Mouse (Mus musculus) intestine, postnatal 0 days (tissue): ENCODE results near the gene Pold2. TPM values are rescaled to one million over a fixed set of nuclear protein-coding genes. Genes with fewer than 3 reads are reported as not detected.

Experiments used
- ATAC-seq: fragments of 200-750 bp; cut with Nextera tagmentation; 2 replicates; pipeline ENCODE4 v1.8.0; 2017; ENCODE audit warnings: mild to moderate bottlenecking, moderate TSS enrichment, moderate library complexity
- H3K27ac ChIP-seq: fragments of 300-500 bp; sonication (generic); 2 replicates; pipeline ENCODE4 v1.5.1; 2014; ENCODE audit warnings: mild to moderate bottlenecking, low read depth, low read length, moderate library complexity
- H3K27me3 ChIP-seq: fragments of 300-500 bp; sonication (generic); replicated peaks from 2 replicates; pipeline ENCODE4 v1.6.1; 2014; ENCODE audit warnings: low read length, mixed read lengths; ENCODE audit not compliant: control insufficient read depth, insufficient read depth
- H3K36me3 ChIP-seq: fragments of 300-500 bp; sonication (generic); 2 replicates; pipeline ENCODE4 v1.6.1; 2014; ENCODE audit warnings: mild to moderate bottlenecking, moderate library complexity; ENCODE audit not compliant: control insufficient read depth, insufficient read depth
- H3K4me1 ChIP-seq: fragments of 300-500 bp; sonication (generic); replicated peaks from 2 replicates; pipeline ENCODE4 v1.6.1; 2014; ENCODE audit warnings: antibody characterized with exemption, low read length, mixed read lengths; ENCODE audit not compliant: control insufficient read depth, insufficient read depth
- H3K4me2 ChIP-seq: fragments of 300-500 bp; sonication (generic); replicated peaks from 2 replicates; pipeline ENCODE4 v1.6.1; 2014; ENCODE audit warnings: low read depth, mild to moderate bottlenecking, moderate library complexity
- H3K4me3 ChIP-seq: fragments of 300-500 bp; sonication (generic); 2 replicates; pipeline ENCODE4 v1.5.1; 2014; ENCODE audit warnings: low read depth, low read length
- H3K9ac ChIP-seq: fragments of 300-500 bp; sonication (generic); 2 replicates; pipeline ENCODE4 v1.6.1; 2014; ENCODE audit warnings: mild to moderate bottlenecking, low read depth, low read length
- H3K9me3 ChIP-seq: fragments of 300-500 bp; sonication (generic); 2 replicates; pipeline ENCODE4 v1.6.1; 2016; ENCODE audit warnings: mixed run types; ENCODE audit not compliant: control insufficient read depth
- CTCF ChIP-seq: sonication (generic); IDR thresholded peaks from 2 replicates; pipeline ENCODE4 v1.5.1; 2016; ENCODE audit warnings: low read depth, mild to moderate bottlenecking, control low read depth, antibody characterized with exemption, moderate library complexity
- WGBS: fragments of 180-500 bp; shearing (Covaris S2); extraction: QIAGEN DNeasy Blood & Tissue Kit; methylation state at CpG from one replicate; pipeline ENCODE4 v1.1.7; 2014; 5-methylcytosine and 5-hydroxymethylcytosine counted together
- polyA plus RNA-seq: library from polyadenylated mRNA; unstranded; fragments of >200 nt; fragmentation: Nextera tagmentation; extraction: Ambion mirVana; gene quantifications from 2 replicates; pipeline ENCODE4 v1.2.1, GENCODE M21; 2015

Pold2 gene
- polyA plus RNA-seq, 1 experiment from 2014 or later = 32.7 TPM

- Histone ChIP-seq H3K27me3 (no peaks in the 10 kb centered on the region), H3K4me3 (no peak overlapping the region), H3K36me3 (peaks cover 44% of the 10 kb centered on the region), H3K4me2 (no peak overlapping the region), H3K9me3 (no peaks in the 10 kb centered on the region), H3K27ac (no peak overlapping the region), H3K9ac (no peak overlapping the region), H3K4me1 (no peaks in the 10 kb centered on the region)
- 93% methylated on average over 16 of the region's 16 CpGs for WGBS
- TF ChIP-seq CTCF = no peak
- no peak for ATAC-seq
These were observed 8.8 kb downstream of the Pold2 start for GRCm38 (mm10) chr11:5869331-5869730.

- H3K27me3 ChIP-seq = no peaks in the 10 kb centered on the region
- H3K9ac ChIP-seq = no peak overlapping the region
- H3K9me3 ChIP-seq = no peaks in the 10 kb centered on the region
- 93% methylated on average over 12 of the region's 12 CpGs for WGBS
- H3K36me3 ChIP-seq = peaks cover 34% of the 10 kb centered on the region
- H3K27ac ChIP-seq = no peak overlapping the region
- no peak overlapping the region for H3K4me2 ChIP-seq
- no peak overlapping the region for H3K4me3 ChIP-seq
- no peak for TF ChIP-seq CTCF
- no peak for ATAC-seq
- H3K4me1 ChIP-seq = no peaks in the 10 kb centered on the region
These were observed 9.8 kb downstream of the Pold2 start for GRCm38 (mm10) chr11:5868324-5868723.

DNA sequence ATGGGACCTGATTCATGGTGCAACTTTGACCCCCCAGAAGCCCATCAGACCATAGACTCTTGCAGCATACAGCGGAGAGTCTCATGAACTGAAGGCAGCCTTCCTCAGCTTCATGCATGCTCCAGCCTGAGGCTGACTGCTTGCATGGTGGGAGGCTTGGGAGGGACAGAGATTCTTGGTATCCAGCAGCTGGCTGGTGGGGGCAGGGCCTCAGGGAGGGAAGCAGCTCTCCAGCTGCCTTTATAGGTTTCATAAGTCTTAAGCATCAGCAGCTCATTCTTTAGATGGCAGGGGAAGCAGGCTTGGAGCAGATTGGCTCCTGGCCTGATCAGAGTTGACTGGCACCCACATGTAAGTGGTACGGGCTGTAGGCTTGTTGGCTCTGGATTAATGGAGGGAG is 10.9 kb downstream of the Pold2 start:
- no peak overlapping the region for H3K4me3 ChIP-seq
- no peak overlapping the region for H3K4me2 ChIP-seq
- H3K27ac ChIP-seq = no peak overlapping the region
- 91% methylated on average over 2 of the region's 2 CpGs for WGBS
- H3K4me1 ChIP-seq = no peaks in the 10 kb centered on the region
- peaks cover 23% of the 10 kb centered on the region for H3K36me3 ChIP-seq
- no peak overlapping the region for H3K9ac ChIP-seq
- no peaks in the 10 kb centered on the region for H3K9me3 ChIP-seq
- ATAC-seq = no peak
- no peak for TF ChIP-seq CTCF
- H3K27me3 ChIP-seq = peaks cover 8% of the 10 kb centered on the region; the same call in 1 of the 2 replicates

DNA sequence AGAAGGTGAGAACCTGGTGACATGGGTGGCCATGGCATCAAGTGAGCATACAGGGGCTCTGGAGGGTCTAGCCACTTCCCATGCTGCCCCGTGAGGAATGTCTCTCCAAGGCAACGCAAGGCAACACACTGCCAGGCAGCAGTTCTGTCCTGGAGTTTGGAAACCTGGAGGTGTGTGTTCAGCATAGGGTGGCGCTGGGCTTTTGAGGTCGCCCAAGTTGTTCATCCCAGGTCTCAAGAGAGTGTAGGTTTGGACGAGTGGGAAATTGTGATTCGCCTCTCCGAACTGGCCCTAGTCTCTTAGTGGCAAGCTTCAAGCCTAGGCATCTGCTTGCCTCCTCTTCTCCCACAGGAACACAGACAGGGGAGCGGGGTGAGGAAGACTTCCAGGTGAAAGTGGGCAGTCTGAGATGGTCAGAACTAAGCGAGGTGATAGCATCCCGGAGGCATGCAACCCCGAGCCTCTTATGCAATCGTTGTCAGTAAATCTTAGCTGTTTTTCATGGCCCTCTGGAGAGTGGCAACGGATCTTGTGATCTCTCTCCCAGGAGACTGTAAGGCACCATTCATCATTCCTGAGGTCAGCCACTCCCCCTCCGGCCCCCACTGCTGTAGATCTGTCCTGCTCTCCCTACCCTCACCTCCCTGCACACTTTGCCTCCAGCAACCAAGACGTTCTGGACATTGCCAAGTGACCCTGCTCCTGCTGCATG is 15.5 kb downstream of the Pold2 start:
- Histone ChIP-seq H3K9ac (peak overlapping the region; percentile 40; the same call in 1 of the 2 replicates), H3K4me3 (peak overlapping the region; percentile 46), H3K4me1 (no peaks in the 10 kb centered on the region), H3K27me3 (peaks cover 14% of the 10 kb centered on the region; the same call in 1 of the 2 replicates), H3K4me2 (peak overlapping the region; percentile 76), H3K36me3 (no peaks in the 10 kb centered on the region; the same call in 1 of the 2 replicates), H3K9me3 (no peaks in the 10 kb centered on the region), H3K27ac (no peak overlapping the region)
- no peak for ATAC-seq
- TF ChIP-seq CTCF = no peak
- WGBS = 19% methylated on average over 15 of the region's 15 CpGs

DNA sequence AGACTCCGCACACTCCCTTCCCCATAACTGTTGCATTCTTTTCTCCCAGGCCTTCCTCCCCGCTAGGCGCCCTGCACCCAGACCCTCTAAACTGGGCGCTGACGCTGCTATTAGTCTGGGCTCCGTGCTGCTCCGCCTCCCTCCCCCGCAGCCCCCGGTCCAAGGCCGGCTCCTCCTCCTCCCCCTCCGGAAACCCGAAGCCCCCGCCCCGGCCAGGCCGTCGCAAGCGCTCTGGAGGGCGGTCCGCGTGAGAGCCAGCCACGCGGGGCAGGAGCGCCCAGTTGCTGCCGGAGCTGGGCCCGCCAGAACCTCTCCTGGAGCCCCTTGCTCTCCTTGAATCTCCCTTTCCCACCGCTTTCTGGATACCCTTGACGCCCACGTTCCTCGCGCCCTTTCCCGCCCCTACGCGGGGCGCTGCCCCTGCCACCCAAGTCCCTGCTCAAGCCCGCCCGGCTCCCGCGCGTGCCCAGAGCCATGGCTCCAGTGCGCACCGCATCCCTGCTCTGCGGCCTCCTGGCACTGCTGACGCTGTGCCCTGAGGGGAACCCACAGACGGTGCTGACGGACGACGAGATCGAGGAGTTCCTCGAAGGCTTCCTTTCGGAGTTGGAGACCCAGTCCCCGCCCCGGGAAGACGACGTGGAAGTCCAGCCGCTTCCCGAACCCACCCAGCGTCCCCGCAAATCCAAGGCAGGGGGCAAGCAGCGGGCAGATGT is 16.3 kb downstream of the Pold2 start, which contains the start of gene Aebp1:
Gene Aebp1 (plus strand): TSS at position 270 of the 716 bp plus-strand sequence.
- H3K36me3 ChIP-seq = no peaks in the 10 kb centered on the region; the same call in 1 of the 2 replicates
- WGBS = 2% methylated on average over 55 of the region's 59 CpGs
- no peaks in the 10 kb centered on the region for H3K9me3 ChIP-seq
- TF ChIP-seq CTCF = 0 out of 2 replicates have a peak, but pooled peaks have one; percentile 1
- H3K4me2 ChIP-seq = peak within 1 kb of the TSS; percentile 76
- H3K27ac ChIP-seq = no peak within 1 kb of the TSS
- 0 out of 2 replicates have a peak, but pooled peaks have one; percentile 22 for ATAC-seq
- H3K4me3 ChIP-seq = peak within 1 kb of the TSS; percentile 46
- H3K4me1 ChIP-seq = no peaks in the 10 kb centered on the region
- peak within 1 kb of the TSS; percentile 40 for H3K9ac ChIP-seq
- H3K27me3 ChIP-seq = peaks cover 14% of the 10 kb centered on the region; the same call in 1 of the 2 replicates

DNA sequence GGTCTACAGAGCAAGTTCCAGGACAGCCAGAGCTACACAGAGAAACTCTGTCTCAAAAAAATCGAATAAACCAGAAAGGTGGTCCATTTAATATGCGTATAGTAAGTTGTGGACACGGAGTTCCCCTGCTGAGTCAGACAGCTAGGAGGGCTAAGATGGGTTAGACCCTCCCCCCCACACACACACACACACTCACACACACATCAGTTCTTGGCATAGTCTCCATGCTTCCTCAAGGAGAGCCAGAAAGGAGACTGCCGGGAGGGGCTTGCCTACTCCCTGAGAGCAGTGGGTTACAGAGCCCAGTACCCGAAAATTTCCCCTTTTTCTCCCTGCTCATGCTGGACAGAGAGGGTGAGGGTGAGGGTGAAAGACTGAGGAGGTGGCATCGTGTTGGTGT is 17.5 kb downstream of the Pold2 start:
- Histone ChIP-seq H3K9me3 (no peaks in the 10 kb centered on the region), H3K27ac (no peak overlapping the region), H3K27me3 (peaks cover 14% of the 10 kb centered on the region; the same call in 1 of the 2 replicates), H3K4me1 (no peaks in the 10 kb centered on the region), H3K9ac (no peak overlapping the region), H3K4me2 (no peak overlapping the region), H3K36me3 (no peaks in the 10 kb centered on the region; the same call in 1 of the 2 replicates), H3K4me3 (no peak overlapping the region)
- 50% methylated on average over 6 of the region's 6 CpGs for WGBS
- no peak for ATAC-seq
- TF ChIP-seq CTCF = no peak
